Mouse (Mus musculus): ENCODE measurements at regions not wholly inside any gene's neighbourhood (a gene's known extent, or its start where the extent isn't known, plus 50 kb on each side); places are given as distances from the start of the nearest gene placed in this dataset.
A peak's percentile ranks its signal among the peaks of the same experiment; 100 is the strongest.

GRCm38 (mm10) chr17:66266803-66267202 lies 143.5 kb downstream of the Ddx11 start:
- no peak for ATAC-seq (ENCODE audit: insufficient number of reproducible peaks, insufficient read depth, low FRiP score, low read depth)

GRCm38 (mm10) chr17:66267831-66268230 lies 144.5 kb downstream of the Ddx11 start:
- no peaks in the 10 kb centered on the region for H3K36me3 ChIP-seq (ENCODE audit: control insufficient read depth, insufficient read depth, low read length)
- H3K27me3 ChIP-seq (ENCODE audit: control insufficient read depth, insufficient read depth, low read length) = no peaks in the 10 kb centered on the region
- ATAC-seq (ENCODE audit: insufficient number of reproducible peaks, insufficient read depth, low FRiP score, low read depth) = no peak; the same call in 1 of the 2 replicates
- no peak overlapping the region for H3K9ac ChIP-seq (replicated peaks; ENCODE audit: low read depth, low read length)
- H3K27ac ChIP-seq (ENCODE audit: low read length) = no peak overlapping the region
- no peak overlapping the region for H3K4me3 ChIP-seq (ENCODE audit: low read depth, low read length)
- no peaks in the 10 kb centered on the region for H3K4me1 ChIP-seq (ENCODE audit: control insufficient read depth, insufficient read depth, low read length)
- WGBS = 30% methylated on average over 6 of the region's 6 CpGs
- no peak overlapping the region for H3K4me2 ChIP-seq (replicated peaks; ENCODE audit: low read depth, low read length)
- H3K9me3 ChIP-seq (ENCODE audit: control insufficient read depth, low read depth, low read length) = no peaks in the 10 kb centered on the region

More at GRCm38 (mm10) chr17:66266803-66267202, 143.5 kb downstream of the Ddx11 start:
- no peaks in the 10 kb centered on the region for H3K27me3 ChIP-seq (ENCODE audit: control insufficient read depth, insufficient read depth, low read length)
- H3K36me3 ChIP-seq (ENCODE audit: control insufficient read depth, insufficient read depth, low read length) = no peaks in the 10 kb centered on the region
- H3K27ac ChIP-seq (ENCODE audit: low read length) = no peak overlapping the region
- H3K4me3 ChIP-seq (ENCODE audit: low read depth, low read length) = no peak overlapping the region
- 86% methylated on average over 5 of the region's 5 CpGs for WGBS
- no peaks in the 10 kb centered on the region for H3K4me1 ChIP-seq (ENCODE audit: control insufficient read depth, insufficient read depth, low read length)
- H3K9me3 ChIP-seq (ENCODE audit: control insufficient read depth, low read depth, low read length) = no peaks in the 10 kb centered on the region
- H3K9ac ChIP-seq (replicated peaks; ENCODE audit: low read depth, low read length) = no peak overlapping the region
- no peak overlapping the region for H3K4me2 ChIP-seq (replicated peaks; ENCODE audit: low read depth, low read length)

- Histone ChIP-seq H3K4me3 (ENCODE audit: low read depth, low read length) (no peak overlapping the region), H3K4me1 (ENCODE audit: control insufficient read depth, insufficient read depth, low read length) (no peaks in the 10 kb centered on the region), H3K27ac (ENCODE audit: low read length) (peak overlapping the region; percentile 3; the same call in 1 of the 2 replicates), H3K9ac (replicated peaks; ENCODE audit: low read depth, low read length) (no peak overlapping the region), H3K4me2 (replicated peaks; ENCODE audit: low read depth, low read length) (no peak overlapping the region), H3K9me3 (ENCODE audit: control insufficient read depth, low read depth, low read length) (no peaks in the 10 kb centered on the region), H3K27me3 (ENCODE audit: control insufficient read depth, insufficient read depth, low read length) (no peaks in the 10 kb centered on the region), H3K36me3 (ENCODE audit: control insufficient read depth, insufficient read depth, low read length) (no peaks in the 10 kb centered on the region)
- no peak for ATAC-seq (ENCODE audit: insufficient number of reproducible peaks, insufficient read depth, low FRiP score, low read depth)
- WGBS = 68% methylated on average over 6 of the region's 6 CpGs
Measured at GRCm38 (mm10) chr17:66269567-66269966, 146.2 kb downstream of the Ddx11 start.

- Histone ChIP-seq H3K36me3 (ENCODE audit: control insufficient read depth, insufficient read depth, low read length) (no peaks in the 10 kb centered on the region), H3K27ac (ENCODE audit: low read length) (no peak overlapping the region), H3K4me1 (ENCODE audit: control insufficient read depth, insufficient read depth, low read length) (no peaks in the 10 kb centered on the region), H3K9me3 (ENCODE audit: control insufficient read depth, low read depth, low read length) (no peaks in the 10 kb centered on the region), H3K4me2 (replicated peaks; ENCODE audit: low read depth, low read length) (no peak overlapping the region), H3K9ac (replicated peaks; ENCODE audit: low read depth, low read length) (no peak overlapping the region), H3K4me3 (ENCODE audit: low read depth, low read length) (no peak overlapping the region), H3K27me3 (ENCODE audit: control insufficient read depth, insufficient read depth, low read length) (no peaks in the 10 kb centered on the region)
- no peak for ATAC-seq (ENCODE audit: insufficient number of reproducible peaks, insufficient read depth, low FRiP score, low read depth)
- 89% methylated on average over 7 of the region's 7 CpGs for WGBS
Measured at GRCm38 (mm10) chr17:66271906-66272305, 148.6 kb downstream of the Ddx11 start.

- WGBS = 36% methylated on average over 13 of the region's 13 CpGs
- peak; percentile 46; the same call in 1 of the 2 replicates for ATAC-seq (ENCODE audit: insufficient number of reproducible peaks, insufficient read depth, low FRiP score, low read depth)
- H3K9me3 ChIP-seq (ENCODE audit: control insufficient read depth, low read depth, low read length) = no peaks in the 10 kb centered on the region
- no peak overlapping the region for H3K9ac ChIP-seq (replicated peaks; ENCODE audit: low read depth, low read length)
- H3K4me2 ChIP-seq (replicated peaks; ENCODE audit: low read depth, low read length) = no peak overlapping the region
- H3K27me3 ChIP-seq (ENCODE audit: control insufficient read depth, insufficient read depth, low read length) = no peaks in the 10 kb centered on the region
- H3K4me3 ChIP-seq (ENCODE audit: low read depth, low read length) = no peak overlapping the region
- no peak overlapping the region for H3K27ac ChIP-seq (ENCODE audit: low read length)
- H3K4me1 ChIP-seq (ENCODE audit: control insufficient read depth, insufficient read depth, low read length) = no peaks in the 10 kb centered on the region
- no peaks in the 10 kb centered on the region for H3K36me3 ChIP-seq (ENCODE audit: control insufficient read depth, insufficient read depth, low read length)
Measured at GRCm38 (mm10) chr17:66276778-66277177, 153.5 kb downstream of the Ddx11 start.

- Histone ChIP-seq H3K27me3 (ENCODE audit: control insufficient read depth, insufficient read depth, low read length) (no peaks in the 10 kb centered on the region), H3K4me2 (replicated peaks; ENCODE audit: low read depth, low read length) (no peak overlapping the region), H3K36me3 (ENCODE audit: control insufficient read depth, insufficient read depth, low read length) (no peaks in the 10 kb centered on the region), H3K9ac (replicated peaks; ENCODE audit: low read depth, low read length) (no peak overlapping the region), H3K4me3 (ENCODE audit: low read depth, low read length) (no peak overlapping the region), H3K27ac (ENCODE audit: low read length) (no peak overlapping the region), H3K4me1 (ENCODE audit: control insufficient read depth, insufficient read depth, low read length) (no peaks in the 10 kb centered on the region), H3K9me3 (ENCODE audit: control insufficient read depth, low read depth, low read length) (no peaks in the 10 kb centered on the region)
- WGBS = 68% methylated on average over 5 of the region's 5 CpGs
- no peak for ATAC-seq (ENCODE audit: insufficient number of reproducible peaks, insufficient read depth, low FRiP score, low read depth)
Measured at GRCm38 (mm10) chr17:66278037-66278436, 154.7 kb downstream of the Ddx11 start.

GRCm38 (mm10) chr17:66285295-66285694 lies 162.0 kb downstream of the Ddx11 start:
- no peak for ATAC-seq (ENCODE audit: insufficient number of reproducible peaks, insufficient read depth, low FRiP score, low read depth)
- Histone ChIP-seq H3K27ac (ENCODE audit: low read length) (no peak overlapping the region), H3K27me3 (ENCODE audit: control insufficient read depth, insufficient read depth, low read length) (no peaks in the 10 kb centered on the region), H3K9ac (replicated peaks; ENCODE audit: low read depth, low read length) (no peak overlapping the region), H3K4me3 (ENCODE audit: low read depth, low read length) (no peak overlapping the region), H3K36me3 (ENCODE audit: control insufficient read depth, insufficient read depth, low read length) (no peaks in the 10 kb centered on the region), H3K4me2 (replicated peaks; ENCODE audit: low read depth, low read length) (no peak overlapping the region), H3K9me3 (ENCODE audit: control insufficient read depth, low read depth, low read length) (no peaks in the 10 kb centered on the region), H3K4me1 (ENCODE audit: control insufficient read depth, insufficient read depth, low read length) (no peaks in the 10 kb centered on the region)
- WGBS = 89% methylated on average over 10 of the region's 10 CpGs
